Mouse (Mus musculus): ENCODE data around the gene Lpcat3. TPM values are rescaled to one million over a fixed set of nuclear protein-coding genes. Genes with fewer than 3 reads are reported as not detected.
"Not testable (repeated sequence)": the region's sequence is repeated elsewhere in the genome, so short reads cannot be mapped to it uniquely, and the experiment has no call there.

Gene Lpcat3
- polyA plus RNA-seq (2012): 144 and 152 TPM in 2 replicates

DNA sequence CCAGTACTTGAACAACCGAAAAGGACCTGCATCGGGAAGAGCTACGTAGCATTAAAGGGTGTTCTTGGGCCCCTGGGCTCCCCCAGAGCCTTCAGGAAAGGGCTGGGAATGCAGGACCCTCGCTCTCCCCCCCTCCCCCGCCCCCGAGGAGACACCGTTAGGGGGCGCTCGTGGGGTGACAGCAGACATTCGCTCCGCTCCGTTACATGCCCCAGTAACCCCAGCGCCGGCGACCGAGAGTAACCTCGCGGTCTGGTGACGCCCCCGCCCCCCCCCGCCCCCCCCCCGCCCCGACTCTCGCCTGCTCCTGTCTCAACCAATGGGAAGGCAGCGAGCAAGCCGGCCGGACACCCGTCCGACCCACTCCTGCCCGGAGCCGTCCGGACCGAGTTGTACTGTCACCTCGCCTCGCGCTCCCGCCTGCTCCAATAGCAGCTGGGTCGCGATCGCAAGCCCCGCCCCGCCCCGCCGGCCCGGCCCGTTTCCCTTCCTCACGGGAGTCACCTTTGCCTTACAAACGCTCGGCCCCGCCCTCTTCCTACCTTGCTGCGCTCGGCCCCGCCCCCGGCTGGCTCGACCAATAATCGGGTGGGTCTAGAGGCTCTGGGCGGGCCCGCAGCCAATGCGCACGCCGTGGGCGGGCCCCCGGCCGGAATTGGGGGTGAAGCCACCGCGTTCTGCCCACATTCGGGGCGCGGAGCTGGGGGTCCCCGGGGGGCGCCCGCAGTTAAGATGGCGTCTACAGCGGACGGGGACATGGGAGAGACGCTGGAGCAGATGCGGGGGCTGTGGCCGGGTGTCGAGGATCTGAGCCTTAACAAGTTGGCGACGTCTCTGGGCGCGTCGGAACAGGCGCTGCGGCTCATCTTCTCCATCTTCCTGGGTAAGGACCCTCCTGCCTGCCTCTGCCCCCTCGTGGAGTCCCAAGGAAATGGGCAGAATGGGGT lies at the start of gene Lpcat3:
Gene Lpcat3, plus strand, starts transcription at position 551 of the 947 bp plus-strand sequence.
- TF ChIP-seq GATA1 (IDR thresholded peaks at IDR 0.05; ENCODE audit: low read length): no peak

DNA sequence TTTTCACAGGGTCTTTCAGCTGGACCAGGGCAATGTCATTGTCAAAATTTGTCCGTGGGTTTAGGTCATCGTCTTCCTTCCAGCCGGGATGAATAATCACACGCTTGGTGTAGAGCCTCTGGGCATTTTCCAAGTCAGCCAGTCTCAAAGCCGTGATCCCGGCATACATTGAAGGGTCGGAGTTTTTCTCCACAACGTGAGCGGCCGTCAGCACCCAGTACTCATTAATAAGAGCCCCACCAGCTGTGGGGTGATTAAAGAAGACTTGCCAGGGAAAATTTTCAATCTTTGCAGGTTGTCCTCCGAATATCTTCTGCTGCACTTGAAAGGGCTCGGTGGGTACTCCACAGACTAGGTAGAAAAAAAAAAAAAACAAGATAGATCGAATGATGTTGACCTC lies 37.2 kb upstream of the Lpcat3 start:
- TF ChIP-seq GATA1 (IDR thresholded peaks at IDR 0.05; ENCODE audit: low read length): no peak

DNA sequence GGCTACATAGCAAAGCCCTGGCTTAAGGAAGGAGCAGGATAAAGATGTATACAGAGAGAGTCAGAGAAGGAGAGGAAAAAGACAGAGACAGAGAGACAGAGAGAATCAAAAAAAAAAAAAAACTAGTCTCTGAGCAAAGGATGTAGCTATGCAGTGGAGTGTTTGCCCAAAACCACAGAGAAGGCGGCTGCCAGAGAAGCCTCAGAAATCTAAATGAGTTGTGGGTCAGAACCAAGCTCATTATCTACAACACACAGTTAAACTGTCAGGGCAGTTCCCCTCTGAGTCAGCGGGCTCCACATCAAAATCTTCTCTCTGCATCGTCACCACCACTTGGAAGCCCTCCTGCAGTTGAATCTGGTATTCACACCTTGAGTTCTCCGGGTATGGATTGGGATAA lies 32.1 kb upstream of the Lpcat3 start:
- TF ChIP-seq GATA1 (IDR thresholded peaks at IDR 0.05; ENCODE audit: low read length): no peak

DNA sequence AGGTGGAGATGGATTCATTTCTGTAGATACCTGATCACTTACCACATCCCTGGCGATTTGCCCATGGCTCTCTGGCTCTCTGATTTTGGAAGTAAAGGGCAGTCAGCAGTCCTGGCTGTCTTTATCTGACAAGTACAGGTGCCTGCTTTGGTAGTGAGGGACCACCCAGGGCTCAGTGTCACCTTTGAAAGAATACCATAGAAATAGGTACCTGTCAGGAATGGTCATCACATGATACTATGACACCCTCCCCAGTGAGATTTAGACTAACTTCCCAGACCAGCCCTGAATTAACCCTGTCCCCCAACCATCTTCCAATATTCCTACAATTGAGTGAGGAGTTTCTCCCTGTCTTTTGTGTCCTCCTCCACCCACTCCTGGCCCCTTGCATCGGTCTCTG lies 26.8 kb upstream of the Lpcat3 start, which contains the start of gene C1s2:
Gene C1s2, minus strand, starts transcription at position 101 of the 400 bp plus-strand sequence.
- TF ChIP-seq GATA1 (IDR thresholded peaks at IDR 0.05; ENCODE audit: low read length): not testable (repeated sequence)

DNA sequence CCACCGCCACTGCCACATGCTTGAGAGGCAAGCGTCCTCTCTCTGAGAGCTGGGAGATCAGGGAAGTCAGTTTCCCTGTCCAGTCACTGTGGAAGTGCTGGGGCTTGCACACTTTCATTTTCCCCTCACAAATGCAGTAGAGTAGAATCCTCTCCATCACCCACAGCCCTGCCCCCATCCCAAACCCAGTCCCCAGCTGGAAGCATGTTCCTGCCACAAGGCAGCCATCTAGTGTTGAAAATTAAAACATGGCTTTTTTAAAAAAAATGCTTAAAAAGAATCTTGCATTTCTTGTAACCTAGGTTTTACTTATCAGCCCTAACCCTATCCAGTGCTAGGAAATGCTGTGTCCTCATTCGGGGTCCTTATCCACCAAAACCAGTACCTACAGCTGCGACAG lies 22.8 kb upstream of the Lpcat3 start:
- TF ChIP-seq GATA1 (IDR thresholded peaks at IDR 0.05; ENCODE audit: low read length): no peak

DNA sequence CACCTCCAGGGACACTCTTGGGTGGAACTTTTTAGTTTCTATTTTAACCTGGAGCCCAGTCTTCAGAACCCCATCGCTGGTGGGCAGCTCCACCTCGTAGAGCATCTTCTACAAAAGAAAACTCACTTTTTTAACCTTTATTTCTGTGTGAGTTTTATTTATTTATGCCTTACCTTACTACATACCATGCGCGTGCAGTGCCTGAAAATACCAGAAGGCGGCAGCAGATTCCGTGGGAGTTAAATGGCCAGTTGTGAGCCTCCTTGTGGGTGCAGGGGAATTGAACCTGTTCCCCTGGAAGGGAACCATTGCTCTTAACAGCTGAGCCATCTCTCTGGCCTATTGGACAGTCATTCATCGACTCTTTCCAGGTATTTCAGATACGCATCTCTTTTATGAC lies 21.8 kb upstream of the Lpcat3 start:
- no peak for TF ChIP-seq GATA1 (IDR thresholded peaks at IDR 0.05; ENCODE audit: low read length)

DNA sequence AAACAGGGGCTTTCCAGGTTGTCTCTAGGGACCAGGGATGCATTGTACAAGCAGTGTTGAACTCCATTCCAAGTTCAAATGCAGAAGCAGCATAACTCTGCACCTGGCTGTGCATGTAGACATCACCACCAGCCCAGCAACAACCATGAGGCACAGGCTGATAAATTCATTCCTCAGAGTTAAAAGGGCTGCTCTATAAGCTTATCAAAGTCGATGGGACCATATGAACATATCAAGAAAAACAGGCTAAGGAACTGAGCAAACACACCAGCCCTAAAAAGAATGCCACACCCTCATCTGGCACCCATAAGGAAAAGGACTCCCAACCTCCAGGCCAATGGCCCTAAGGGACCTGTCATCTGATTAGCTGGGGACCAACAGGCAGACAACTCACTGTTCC lies 16.4 kb upstream of the Lpcat3 start:
- no peak for TF ChIP-seq GATA1 (IDR thresholded peaks at IDR 0.05; ENCODE audit: low read length)

DNA sequence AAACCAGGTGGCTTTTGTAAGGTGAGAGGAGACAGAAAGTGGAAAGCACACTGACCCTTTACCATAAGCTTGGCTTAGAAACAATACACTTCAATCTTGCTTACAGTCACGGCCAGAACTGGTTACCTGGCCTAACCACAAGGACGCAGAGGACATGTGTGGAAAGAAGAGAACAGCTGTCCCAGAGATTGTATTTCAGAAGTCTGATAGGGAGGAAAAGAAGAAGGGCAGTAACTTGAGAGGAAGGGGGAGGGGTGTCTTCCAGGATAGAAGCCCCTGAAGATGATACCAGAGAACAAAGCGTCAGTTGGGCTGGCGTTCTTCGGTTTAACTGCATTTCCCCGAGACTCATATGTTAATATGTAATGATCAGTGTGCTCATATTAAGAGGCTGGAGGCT lies 6.9 kb upstream of the Lpcat3 start:
- TF ChIP-seq GATA1 (IDR thresholded peaks at IDR 0.05; ENCODE audit: low read length): no peak

DNA sequence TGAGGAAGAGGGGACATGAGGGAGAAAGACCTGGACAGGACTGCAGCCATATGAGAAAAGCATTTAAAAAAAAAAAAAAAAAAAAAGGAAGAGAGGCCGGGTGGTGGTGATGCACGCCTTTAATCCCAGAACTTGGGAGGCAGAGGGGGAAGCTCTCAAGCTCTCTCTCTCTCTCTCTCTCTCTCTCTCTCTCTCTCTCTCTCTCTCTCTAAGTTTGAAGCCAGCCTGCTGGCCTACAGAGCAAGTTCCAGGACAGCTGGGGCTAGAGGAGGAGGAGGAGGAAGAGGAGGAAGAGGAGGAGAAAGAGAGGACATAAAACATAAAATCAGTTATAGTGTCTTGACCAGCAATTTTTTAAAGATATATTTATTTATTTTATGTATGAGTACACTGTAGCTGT lies 4.8 kb upstream of the Lpcat3 start:
- TF ChIP-seq GATA1 (IDR thresholded peaks at IDR 0.05; ENCODE audit: low read length): no peak

DNA sequence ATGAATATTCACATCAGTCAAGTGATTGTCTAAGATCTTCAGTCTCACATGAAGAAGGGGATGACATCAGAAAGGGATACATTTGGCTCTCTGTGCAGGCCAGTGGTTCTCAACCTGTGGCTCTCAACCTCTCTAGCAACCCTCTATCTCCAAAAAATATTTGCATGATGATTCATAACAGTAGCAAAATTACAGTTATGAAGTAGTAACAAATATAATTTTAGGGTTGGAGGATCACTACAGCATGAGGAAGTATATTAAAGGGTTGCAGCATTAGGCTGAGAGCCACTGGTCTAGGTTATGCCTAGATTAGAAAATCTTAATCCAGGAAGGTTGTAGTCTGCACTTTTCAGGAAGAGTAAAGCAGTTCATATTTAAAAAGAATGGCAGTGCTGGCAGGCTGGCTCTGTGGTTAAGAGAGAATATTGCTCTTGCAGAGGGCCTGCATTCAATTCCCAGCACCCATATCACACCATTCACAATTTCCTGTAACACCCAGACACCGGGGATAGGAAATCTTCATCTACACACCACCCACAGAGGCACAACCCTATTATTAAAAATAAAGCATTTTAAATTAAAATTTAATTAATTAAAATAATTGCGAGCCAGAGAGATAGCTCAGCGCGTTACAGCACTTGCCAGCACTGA lies 1.5 kb upstream of the Lpcat3 start:
- no peak for TF ChIP-seq GATA1 (IDR thresholded peaks at IDR 0.05; ENCODE audit: low read length)

DNA sequence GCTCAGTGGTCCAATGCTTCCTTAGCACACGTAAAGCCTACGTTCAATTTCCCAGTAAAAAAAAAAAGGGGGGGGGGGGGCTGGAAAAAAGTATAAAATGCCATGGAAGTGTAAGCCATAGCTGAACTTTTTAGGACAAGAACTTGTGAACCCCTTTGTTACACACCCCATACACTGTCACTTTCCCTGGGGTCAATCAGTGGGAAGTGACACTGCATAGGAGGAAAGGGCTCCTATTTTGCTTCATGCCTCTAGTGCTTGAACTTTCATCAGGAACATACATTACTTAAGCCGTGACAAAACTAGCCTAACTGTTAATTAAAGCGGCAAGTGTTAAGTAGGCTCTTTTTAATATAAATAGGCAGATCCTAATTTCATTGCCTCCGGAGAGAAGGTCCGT lies 832 bp upstream of the Lpcat3 start:
- no peak for TF ChIP-seq GATA1 (IDR thresholded peaks at IDR 0.05; ENCODE audit: low read length)

DNA sequence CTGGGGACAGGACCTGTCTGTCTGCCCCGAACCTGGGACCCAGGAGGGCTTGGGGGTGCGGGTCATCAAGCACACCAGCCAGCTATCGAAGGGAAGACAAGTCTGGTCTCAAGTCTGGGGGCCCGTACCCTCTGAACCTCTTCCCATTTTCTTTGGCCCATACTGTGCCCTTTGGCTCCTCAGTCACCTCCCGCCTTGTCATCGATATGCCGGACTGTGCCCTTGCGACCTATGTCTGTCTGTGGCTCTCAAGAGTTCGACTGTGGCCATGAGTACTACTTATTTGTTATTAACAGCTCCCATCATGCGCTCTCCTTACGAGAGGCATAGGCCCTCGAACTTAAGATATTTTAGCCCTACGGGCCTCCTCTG lies 583 bp downstream of the Lpcat3 start:
- TF ChIP-seq GATA1 (IDR thresholded peaks at IDR 0.05; ENCODE audit: low read length): no peak

DNA sequence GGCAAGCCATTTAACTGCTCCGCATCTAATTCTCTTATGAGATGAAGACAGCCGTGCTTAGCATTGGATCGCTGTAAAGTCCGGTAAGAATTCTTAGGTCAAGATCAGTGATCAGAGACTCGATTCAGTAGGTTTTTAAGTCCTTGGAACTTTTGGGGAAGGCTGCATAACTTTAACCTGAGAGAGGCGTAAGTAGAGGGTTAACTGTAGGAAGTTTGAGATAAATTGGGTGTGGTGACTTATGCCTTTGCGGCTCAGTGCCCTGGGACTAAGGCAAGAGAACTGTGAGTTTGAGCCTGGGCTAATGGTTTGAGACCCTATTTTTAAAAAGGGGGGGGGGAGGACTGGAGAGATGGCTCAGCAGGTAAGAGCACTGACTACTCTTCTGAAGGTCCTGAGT lies 1.4 kb downstream of the Lpcat3 start:
- TF ChIP-seq GATA1 (IDR thresholded peaks at IDR 0.05; ENCODE audit: low read length): no peak

DNA sequence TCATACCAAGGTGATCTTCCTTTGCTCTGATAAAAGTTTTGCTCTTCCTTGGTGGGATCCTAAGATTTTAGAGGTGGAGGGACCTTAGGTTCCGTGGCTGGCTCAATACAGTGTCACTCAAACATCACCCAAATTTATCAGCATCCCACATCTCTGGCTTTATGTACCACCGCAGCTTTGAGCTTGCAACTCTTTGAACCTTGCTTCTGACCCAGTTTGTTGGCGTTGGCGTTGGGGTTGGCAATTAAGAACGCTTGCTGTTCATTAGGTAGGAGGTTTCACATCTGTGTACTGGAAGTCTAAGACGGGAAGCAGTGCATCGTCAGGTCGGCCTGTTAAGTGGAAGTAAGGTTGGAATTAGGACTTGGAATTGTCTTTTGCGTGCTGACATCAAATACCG lies 2.2 kb downstream of the Lpcat3 start:
- no peak for TF ChIP-seq GATA1 (IDR thresholded peaks at IDR 0.05; ENCODE audit: low read length)

DNA sequence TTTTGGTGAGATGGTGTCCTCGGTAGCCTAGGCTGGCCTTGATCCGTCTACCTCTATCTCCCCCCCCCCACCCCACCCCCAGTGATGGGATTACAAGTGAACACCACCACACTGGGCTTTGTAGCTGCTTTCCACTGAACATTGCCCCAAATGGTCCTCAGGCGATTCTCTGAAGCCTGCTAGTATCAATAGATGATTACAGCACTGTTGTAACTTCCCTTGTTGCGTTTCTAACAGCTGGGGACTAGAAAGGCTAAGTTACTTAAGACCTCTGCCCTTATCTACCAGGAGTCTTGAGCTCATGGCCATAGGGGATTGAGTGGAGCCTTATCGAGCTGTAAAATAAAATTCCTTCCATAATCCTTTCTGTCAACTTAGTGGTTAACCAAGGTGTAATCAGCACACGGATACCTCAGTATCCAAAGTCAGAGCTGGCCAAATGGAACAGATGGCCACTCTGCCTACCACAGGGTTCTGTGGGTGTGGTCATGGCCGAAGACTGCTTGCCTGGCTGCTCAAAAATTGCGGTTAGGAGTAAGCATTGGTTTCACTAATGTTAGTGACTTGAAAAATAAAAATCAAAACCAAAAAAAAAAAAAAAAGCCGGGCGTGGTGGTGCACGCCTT lies 6.5 kb downstream of the Lpcat3 start:
- TF ChIP-seq GATA1 (IDR thresholded peaks at IDR 0.05; ENCODE audit: low read length): peak; percentile 8

DNA sequence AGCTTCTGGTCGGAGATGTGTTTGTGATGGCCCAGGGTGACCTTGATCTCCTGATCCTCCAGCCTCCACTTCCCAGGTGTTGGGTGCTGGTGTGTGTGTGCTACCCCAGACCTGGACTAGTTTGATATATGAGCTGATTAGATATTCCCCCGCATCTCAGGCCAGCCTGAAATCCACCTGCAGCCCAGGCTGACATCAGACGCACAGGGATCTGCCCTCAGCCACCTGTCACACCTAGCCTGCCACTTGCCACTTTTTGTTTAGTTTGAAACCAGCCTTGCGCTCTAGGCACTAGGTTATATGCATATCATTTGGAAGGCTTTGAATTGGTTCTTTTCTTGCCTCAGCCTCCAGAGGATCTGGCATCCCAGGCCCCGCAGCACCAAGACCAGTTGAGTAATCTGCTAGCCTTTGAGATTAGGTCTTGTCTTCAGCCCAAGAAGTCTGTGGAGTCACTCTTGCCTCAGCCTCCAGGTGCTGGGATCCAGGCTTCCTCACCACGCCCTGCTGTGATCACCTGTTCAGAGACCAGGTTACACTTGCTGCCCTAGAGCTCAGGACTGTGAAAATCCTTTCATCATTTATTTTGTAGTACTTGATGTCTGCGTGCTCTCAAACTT lies 7.6 kb downstream of the Lpcat3 start:
- TF ChIP-seq GATA1 (IDR thresholded peaks at IDR 0.05; ENCODE audit: low read length): no peak

Measured in G1E-ER4 (cell line).